Mouse (Mus musculus) C2C12 (cell line): ENCODE results near the gene Tle4.

Experiments used
- CEBPB ChIP-seq: IDR thresholded peaks from one replicate; pipeline ENCODE4 v1.6.1; 2011; ENCODE audit warnings: low read depth, mild to moderate bottlenecking, control low read depth, moderate library complexity
- CTCF ChIP-seq: IDR thresholded peaks from one replicate; pipeline ENCODE4 v1.5.1; 2011; ENCODE audit not compliant: control insufficient read depth, insufficient read depth, insufficient read length
- MAX ChIP-seq: IDR thresholded peaks from one replicate; pipeline ENCODE4 v1.6.1; 2011; ENCODE audit warnings: mild to moderate bottlenecking, control low read depth
- MYOG ChIP-seq: IDR thresholded peaks from one replicate; pipeline ENCODE4 v1.6.1; 2011; ENCODE audit not compliant: control insufficient read depth, insufficient read length; ENCODE audit errors: extremely low read depth
- USF1 ChIP-seq: IDR thresholded peaks from one replicate; pipeline ENCODE4 v1.6.1; 2011; ENCODE audit warnings: low read depth, mild to moderate bottlenecking, control low read depth, moderate library complexity

- TF ChIP-seq CTCF (no peak), MYOG (no peak), MAX (no peak), CEBPB (no peak), USF1 (no peak)
Measured at GRCm38 (mm10) chr19:14619814-14620213, 22.0 kb upstream of the Tle4 start.
